Mouse (Mus musculus): Measurements from ENCODE around the gene Duxbl3.
"Not testable (repeated sequence)": the region's sequence is repeated elsewhere in the genome, so short reads cannot be mapped to it uniquely, and the experiment has no call there.

DNA sequence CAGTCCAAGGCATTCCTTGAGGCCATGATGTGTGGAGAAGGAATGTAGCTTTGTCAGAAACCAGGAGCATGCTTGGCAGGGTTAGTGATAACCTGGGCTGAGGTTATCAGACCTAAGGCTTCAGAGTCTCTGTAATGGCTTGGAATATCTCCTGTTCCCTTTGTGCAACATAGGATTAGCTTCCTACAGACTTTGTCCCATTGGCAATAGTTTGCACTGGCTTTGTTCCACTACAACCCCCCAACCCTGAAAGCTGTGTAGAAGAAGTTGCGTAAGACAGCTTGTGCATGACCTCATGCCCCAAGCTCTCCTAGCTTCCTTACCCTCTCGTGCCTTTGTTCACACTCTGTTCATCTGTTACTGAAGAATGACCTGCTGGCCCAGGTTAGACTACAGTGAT is 20.6 kb upstream of the Duxbl3 start:
- not testable (repeated sequence) for TF ChIP-seq CTCF (IDR thresholded peaks at IDR 0.05; ENCODE audit: borderline replicate concordance, insufficient read depth, low read length); POLR2A (IDR thresholded peaks at IDR 0.05; ENCODE audit: low read depth, low read length)
